Mouse (Mus musculus) monocyte, adult 2 months (primary cell): ENCODE measurements at regions not wholly inside any gene's neighbourhood (a gene's known extent, or its start where the extent isn't known, plus 50 kb on each side); places are given as distances from the start of the nearest gene placed in this dataset.
"Not testable (repeated sequence)": the region's sequence is repeated elsewhere in the genome, so short reads cannot be mapped to it uniquely, and the experiment has no call there.

Source experiments
- DNase-seq, 2 experiments: peaks; one replicate each; pipeline ENCODE4 v3.0.0; 2022; ENCODE audit warnings: low spot score in 2 of 2, low read depth in 1 of 2

- DNase-seq = no peak
These were observed 154.6 kb upstream of the Hs6st1 start for GRCm38 (mm10) chr1:35913551-35913950.

GRCm38 (mm10) chr1:35914175-35914574 is 154.0 kb upstream of the Hs6st1 start:
- DNase-seq = not testable (repeated sequence)

DNA sequence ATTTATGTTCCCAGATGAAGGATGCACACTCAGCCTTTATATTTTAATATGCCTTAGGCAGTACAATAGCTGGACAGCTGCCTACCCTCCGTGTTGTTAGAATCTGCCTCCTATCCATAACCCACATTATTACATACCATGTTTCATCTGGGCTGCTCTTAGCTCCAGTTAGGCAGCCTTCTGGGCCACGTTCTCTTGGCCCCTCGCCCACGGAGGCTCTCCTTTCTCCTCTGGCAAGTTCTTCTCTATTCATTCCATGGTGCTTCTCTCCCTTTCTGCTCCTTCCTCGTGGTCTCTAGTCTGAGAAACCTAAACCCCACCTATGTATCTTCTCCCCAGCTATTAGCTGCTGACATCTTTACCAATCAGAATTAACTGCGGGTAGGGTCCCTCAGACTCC is 152.7 kb upstream of the Hs6st1 start:
- DNase-seq = no peak

GRCm38 (mm10) chr1:35919840-35920734 is 148.1 kb upstream of the Hs6st1 start:
- DNase-seq = no peak

GRCm38 (mm10) chr1:35924796-35925195 is 143.4 kb upstream of the Hs6st1 start:
- DNase-seq = no peak

- no peak for DNase-seq
These were observed 142.9 kb upstream of the Hs6st1 start for GRCm38 (mm10) chr1:35925301-35925700.

- DNase-seq = no peak
These were observed 141.8 kb upstream of the Hs6st1 start for GRCm38 (mm10) chr1:35926191-35927048.

- no peak for DNase-seq
These were observed 141.2 kb upstream of the Hs6st1 start for GRCm38 (mm10) chr1:35927049-35927415.

- no peak for DNase-seq
These were observed 137.8 kb upstream of the Hs6st1 start for GRCm38 (mm10) chr1:35930351-35930750.

GRCm38 (mm10) chr1:35931056-35931455 is 137.1 kb upstream of the Hs6st1 start:
- no peak for DNase-seq

DNA sequence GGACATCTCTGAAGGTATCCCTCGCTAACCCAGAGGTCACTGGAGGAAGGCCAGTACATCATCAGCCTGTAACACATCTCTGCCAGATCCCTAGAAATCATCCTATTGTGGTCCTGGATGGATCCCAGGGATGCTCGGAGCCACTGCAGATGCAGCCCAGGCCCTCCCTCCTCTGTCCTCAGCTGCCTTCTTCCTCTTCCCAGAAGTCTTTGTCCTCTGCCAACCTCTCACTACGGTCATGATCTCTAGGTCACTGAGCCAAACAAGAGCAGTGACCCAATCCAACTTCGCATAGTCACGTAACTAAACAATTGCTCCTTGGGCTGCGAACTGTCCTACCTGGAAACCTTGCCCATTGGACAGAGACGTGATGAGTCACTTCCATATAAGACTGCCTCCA is 134.7 kb upstream of the Hs6st1 start:
- no peak for DNase-seq

DNA sequence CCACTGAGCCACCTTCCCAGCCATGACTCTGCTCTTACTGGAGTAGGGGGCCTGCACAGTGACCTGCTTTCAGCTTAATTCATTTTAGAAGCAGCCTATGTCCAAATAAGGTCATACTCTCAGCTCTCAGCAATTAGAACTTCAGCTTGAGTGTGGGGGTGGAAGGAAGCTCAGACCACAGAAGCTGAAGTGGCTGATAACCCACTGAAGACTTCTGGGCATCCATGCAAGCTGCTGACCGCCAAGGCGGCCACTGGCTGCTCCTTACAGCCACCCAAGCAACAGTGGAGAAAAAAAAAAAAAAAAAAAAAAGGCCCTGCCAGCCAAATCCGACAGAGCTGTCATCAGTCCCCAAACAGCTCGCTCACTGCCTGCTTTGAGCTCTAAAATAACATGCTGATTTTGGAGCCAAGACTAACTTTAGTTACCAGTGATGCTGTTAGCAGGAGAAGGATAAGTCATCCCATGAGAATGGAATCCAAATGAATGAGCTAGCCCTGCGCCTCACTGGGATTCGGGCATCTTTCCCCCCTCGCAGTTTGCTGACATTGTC is 133.0 kb upstream of the Hs6st1 start:
- no peak for DNase-seq

GRCm38 (mm10) chr1:35936362-35937093 is 131.7 kb upstream of the Hs6st1 start:
- no peak for DNase-seq

- DNase-seq = no peak
These were observed 128.0 kb upstream of the Hs6st1 start for GRCm38 (mm10) chr1:35940236-35940635.

DNA sequence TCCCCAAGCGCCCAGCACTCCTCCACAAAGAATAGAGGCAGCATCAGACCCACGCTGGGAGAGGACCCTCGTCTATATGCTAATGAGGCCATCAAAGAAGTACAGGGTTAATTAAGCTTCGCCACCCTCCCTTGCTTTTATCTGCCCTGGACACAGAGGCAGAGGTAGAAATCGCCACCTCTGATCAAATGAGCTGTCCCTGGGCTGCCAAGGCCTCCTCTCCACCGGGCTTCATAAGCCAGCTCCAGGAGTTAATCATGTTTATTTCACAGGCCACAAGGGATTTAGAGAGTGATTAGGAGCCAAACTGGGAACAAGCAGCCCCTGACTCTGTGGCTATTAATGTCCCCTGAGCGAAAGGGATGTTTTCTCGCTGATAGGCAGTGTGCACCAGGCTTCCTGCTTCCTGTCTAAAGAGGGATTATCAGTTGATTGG is 126.5 kb upstream of the Hs6st1 start:
- no peak for DNase-seq

- no peak for DNase-seq
These were observed 126.0 kb upstream of the Hs6st1 start for GRCm38 (mm10) chr1:35942222-35942621.

DNA sequence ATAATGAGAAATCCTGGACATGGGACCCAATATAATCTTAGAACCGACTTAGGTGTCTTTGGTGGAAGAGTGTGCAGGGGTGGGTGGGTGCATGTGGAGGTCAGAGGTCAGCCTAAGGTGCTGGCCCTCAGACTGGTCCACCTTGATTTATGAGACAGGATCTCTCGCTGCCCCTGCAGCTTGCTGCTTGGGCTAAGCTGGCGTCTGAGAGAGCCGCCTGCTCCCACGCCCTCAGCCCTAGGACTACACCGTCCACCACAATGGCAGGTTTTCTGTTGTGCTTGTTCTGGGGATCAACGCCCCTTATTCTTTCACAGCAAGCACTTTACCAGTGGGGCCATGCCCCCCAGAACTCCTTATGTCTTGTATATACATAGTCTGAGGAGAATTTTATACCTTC is 124.4 kb upstream of the Hs6st1 start:
- DNase-seq = no peak

DNA sequence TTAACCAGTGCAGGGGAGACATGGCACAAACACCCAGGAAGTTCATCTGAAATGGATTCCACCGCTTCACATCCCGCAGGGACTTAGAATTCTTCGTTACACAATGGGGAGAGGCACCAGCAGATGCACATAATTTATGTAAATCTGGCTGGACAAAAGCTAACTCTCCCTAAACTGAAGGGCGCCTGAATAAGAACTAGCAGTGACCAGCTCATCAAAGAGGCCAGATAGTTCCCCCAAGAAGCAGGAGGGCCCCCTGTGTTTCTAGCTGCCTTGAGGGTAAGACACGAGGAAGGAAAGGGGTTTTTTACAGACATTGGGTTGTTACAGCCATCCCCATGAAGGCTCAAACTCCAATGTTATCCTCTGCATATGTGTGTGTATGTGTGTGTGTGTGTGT is 123.8 kb upstream of the Hs6st1 start:
- no peak for DNase-seq

GRCm38 (mm10) chr1:35944849-35945248 is 123.4 kb upstream of the Hs6st1 start:
- no peak for DNase-seq

- no peak for DNase-seq
These were observed 122.6 kb upstream of the Hs6st1 start for GRCm38 (mm10) chr1:35945596-35945995.

- DNase-seq = no peak
These were observed 120.1 kb upstream of the Hs6st1 start for GRCm38 (mm10) chr1:35948104-35948503.
